Mouse (Mus musculus) layer of hippocampus, postnatal 36 days (tissue): ENCODE data around the gene Nsun2. TPM values are rescaled to one million over a fixed set of nuclear protein-coding genes. Genes with fewer than 3 reads are reported as not detected.
A peak's percentile ranks its signal among the peaks of the same experiment; 100 is the strongest.
"Not testable (repeated sequence)": the region's sequence is repeated elsewhere in the genome, so short reads cannot be mapped to it uniquely, and the experiment has no call there.

Experiments used
- DNase-seq, 2 experiments: peaks; one replicate each; pipeline ENCODE4 v3.0.0; 2022
- total RNA-seq, 2 experiments: library from RNA; stranded (reverse); gene quantifications; 2 replicates each; pipeline ENCODE4 v1.2.3; 2021

The Nsun2 gene
- total RNA-seq, 2 experiments from 2014 or later: 88.2 to 97.5 TPM

GRCm38 (mm10) chr13:69554255-69554654, 20.7 kb downstream of the Nsun2 start:
- no peak for DNase-seq

GRCm38 (mm10) chr13:69555045-69555444, 21.5 kb downstream of the Nsun2 start:
- no peak for DNase-seq

- DNase-seq: no peak
These were observed 22.5 kb downstream of the Nsun2 start for GRCm38 (mm10) chr13:69555957-69556482.

- DNase-seq: no peak
These were observed 23.2 kb downstream of the Nsun2 start for GRCm38 (mm10) chr13:69556728-69557127.

- peak in 1 of 2 experiments; percentile 39 for DNase-seq
These were observed 24.6 kb downstream of the Nsun2 start for GRCm38 (mm10) chr13:69558098-69558660.

GRCm38 (mm10) chr13:69559291-69559961, 25.9 kb downstream of the Nsun2 start:
- DNase-seq: no peak

- DNase-seq: no peak
These were observed 28.5 kb downstream of the Nsun2 start for GRCm38 (mm10) chr13:69562004-69562403.

GRCm38 (mm10) chr13:69562654-69563574, 29.4 kb downstream of the Nsun2 start:
- no peak for DNase-seq

GRCm38 (mm10) chr13:69563905-69564304, 30.4 kb downstream of the Nsun2 start:
- DNase-seq: no peak

GRCm38 (mm10) chr13:69564573-69564972, 31.0 kb downstream of the Nsun2 start:
- DNase-seq: no peak

GRCm38 (mm10) chr13:69565401-69565800, 31.9 kb downstream of the Nsun2 start:
- not testable (repeated sequence) for DNase-seq

- DNase-seq: no peak
These were observed 35.7 kb downstream of the Nsun2 start for GRCm38 (mm10) chr13:69569201-69569600.

GRCm38 (mm10) chr13:69572594-69572993, 39.0 kb downstream of the Nsun2 start:
- DNase-seq: no peak

GRCm38 (mm10) chr13:69576676-69577075, 43.1 kb downstream of the Nsun2 start:
- DNase-seq: peak in 1 of 2 experiments; percentile 22

GRCm38 (mm10) chr13:69577181-69577834, 43.8 kb downstream of the Nsun2 start:
- DNase-seq: no peak

GRCm38 (mm10) chr13:69582411-69582810, 48.9 kb downstream of the Nsun2 start:
- DNase-seq: no peak

- no peak for DNase-seq
These were observed 50.0 kb downstream of the Nsun2 start for GRCm38 (mm10) chr13:69583591-69583990.

GRCm38 (mm10) chr13:69585828-69586227, 52.3 kb downstream of the Nsun2 start:
- DNase-seq: no peak

GRCm38 (mm10) chr13:69586337-69586736, 52.8 kb downstream of the Nsun2 start:
- no peak for DNase-seq

GRCm38 (mm10) chr13:69587849-69588248, 54.3 kb downstream of the Nsun2 start:
- no peak for DNase-seq

- no peak for DNase-seq
These were observed 54.7 kb downstream of the Nsun2 start for GRCm38 (mm10) chr13:69588263-69588662.

- DNase-seq: no peak
These were observed 57.8 kb downstream of the Nsun2 start for GRCm38 (mm10) chr13:69591338-69591737.
